In the genomic region with DNA sequence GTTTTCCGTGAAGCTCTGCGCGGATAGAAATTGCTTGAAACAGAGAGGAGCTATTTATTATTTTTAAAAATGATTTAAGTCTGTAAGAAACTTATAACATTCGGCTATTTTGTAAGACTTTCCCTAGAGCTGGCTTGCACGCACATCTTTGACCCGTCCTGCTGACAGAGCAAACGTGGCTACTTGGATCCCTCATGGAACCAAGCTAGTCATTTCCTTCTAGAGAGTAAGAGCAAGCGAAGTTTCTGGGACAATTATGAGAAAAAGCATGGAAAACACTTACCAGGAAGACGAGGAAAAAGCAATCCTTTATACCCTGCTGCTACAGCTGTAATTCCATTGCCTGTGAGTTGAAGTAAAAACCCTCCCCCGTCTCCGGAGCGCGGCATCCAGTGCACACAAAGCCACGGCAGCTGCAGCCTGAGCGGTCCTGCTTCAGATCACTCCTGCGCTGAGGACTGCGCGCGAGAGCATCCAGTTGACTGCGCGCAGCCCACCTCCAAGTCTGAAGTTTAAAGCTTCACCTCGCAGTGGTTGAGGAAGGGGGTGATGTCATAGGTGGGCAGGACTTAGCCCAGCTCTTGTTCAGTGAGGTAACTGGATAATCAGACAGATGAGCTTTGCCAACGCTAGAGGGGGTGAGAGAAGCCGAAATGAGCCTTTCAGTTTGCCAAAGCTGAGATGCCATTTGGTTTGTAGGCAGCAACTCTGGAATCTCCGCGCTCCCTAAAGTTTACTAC, we compare ENCODE assay signal across 8 mouse cellular contexts. TPM values are rescaled to one million over a fixed set of nuclear protein-coding genes. Genes with fewer than 3 reads are reported as not detected.
DNase-seq lines count a peak whose midpoint lies in the region; ATAC-seq and TF ChIP-seq lines count a peak whose summit lies in the region.

A gene (minus strand): TSS at position 507 of the 740 bp plus-strand sequence.

- H3K36me3 ChIP-seq in hindbrain, embryonic 10.5 days = no peaks in the 10 kb centered on the region
- H3K36me3 ChIP-seq in lung, embryonic 14.5 days (ENCODE audit: insufficient read depth) = no peaks in the 10 kb centered on the region

- peaks cover 26% of the 10 kb centered on the region for H3K4me1 ChIP-seq in hindbrain, embryonic 10.5 days (replicated peaks)
- no peaks in the 10 kb centered on the region; the same call in 1 of the 2 replicates for H3K4me1 ChIP-seq in lung, embryonic 14.5 days (ENCODE audit: insufficient read depth)

- in situ Hi-C loops in Patski (cut with MboI; ENCODE audit: low pct_unique_long_range_greater_than_20kb) = loop anchor here (5.0 to 10.0 kb wide), 2 partner anchors 724 to 1581 kb away; no protein-coding TSS in a partner anchor

- no peaks in the 10 kb centered on the region for H3K9me3 ChIP-seq in hindbrain, embryonic 10.5 days
- H3K9me3 ChIP-seq in lung, embryonic 14.5 days (ENCODE audit: low read depth, low read length) = no peaks in the 10 kb centered on the region

- H3K27me3 ChIP-seq in Patski = no peaks in the 10 kb centered on the region
- no peaks in the 10 kb centered on the region for H3K27me3 ChIP-seq in hindbrain, embryonic 10.5 days (ENCODE audit: insufficient read depth, poor library complexity, severe bottlenecking)
- H3K27me3 ChIP-seq in lung, embryonic 14.5 days (ENCODE audit: insufficient read depth, low read length) = no peaks in the 10 kb centered on the region

- POLR2A ChIA-PET in Patski (lab: Charles Lee) = interaction anchor here (0.6 kb wide), 1 partner anchor 362 kb away, joined by 3 read pairs; no protein-coding TSS in a partner anchor

- peak within 1 kb of the TSS; percentile 89 for H3K27ac ChIP-seq in hindbrain, embryonic 10.5 days
- peak within 1 kb of the TSS; percentile 48; the same call in 1 of the 2 replicates for H3K27ac ChIP-seq in lung, embryonic 14.5 days (ENCODE audit: low read depth)

- H3K4me3 ChIP-seq in hindbrain, embryonic 10.5 days = peak within 1 kb of the TSS; percentile 66
- H3K4me3 ChIP-seq in lung, embryonic 14.5 days (ENCODE audit: low read depth, low read length) = peak within 1 kb of the TSS; percentile 45

- CTCF ChIA-PET in Patski (lab: Charles Lee) = interaction anchor here (0.8 to 2.9 kb wide), 15 partner anchors 10 to 1584 kb away, joined by 3 to 14 read pairs (median 4); no protein-coding TSS in a partner anchor

- peak within 1 kb of the TSS; percentile 70 for H3K4me2 ChIP-seq in lung, embryonic 14.5 days

- DNase-seq in Patski (ENCODE audit: low read depth, low spot score) = peak; percentile 82
- DNase-seq in cerebellum, adult 9-10 months = peak; percentile 98
- peak; percentile 96 to 98 for DNase-seq in frontal cortex, adult 2 months (ENCODE audit: extremely low spot score in 1 of 2, low spot score in 1 of 2)
- DNase-seq in hindbrain, embryonic 10.5 days (ENCODE audit: low spot score) = peak; percentile 91
- DNase-seq in layer of hippocampus, adult 9-10 months (ENCODE audit: low spot score) = peak; percentile 94
- DNase-seq in lung, embryonic 14.5 days = peak; percentile 97
- DNase-seq in ovary, postnatal 10 days (ENCODE audit: low spot score) = peak; percentile 58
- DNase-seq in urinary bladder, adult 18-20 months (ENCODE audit: low spot score in 2 of 2) = peak; percentile 75 to 83

- ATAC-seq in Patski = peak; percentile 99
- peak; percentile 99 for ATAC-seq in lung, embryonic 14.5 days (ENCODE audit: insufficient read depth)

- peak; percentile 96 for TF ChIP-seq CTCF in Patski (IDR thresholded peaks at IDR 0.05)
- TF ChIP-seq CTCF in lung, embryonic 14.5 days (IDR thresholded peaks at IDR 0.05; ENCODE audit: low read depth) = peak; percentile 85

- H3K9ac ChIP-seq in lung, embryonic 14.5 days = peak within 1 kb of the TSS; percentile 63

- WGBS in hindbrain, embryonic 10.5 days = 2% methylated on average over 26 of the region's 26 CpGs
- WGBS in lung, embryonic 14.5 days = under 1% methylated on average over 26 of the region's 26 CpGs

RNA-seq across cellular contexts. Expression of the gene that starts here (rescaled TPM):
- polyA plus RNA-seq in Patski (2021) = 11.8 TPM
- polyA plus RNA-seq in frontal cortex, adult 2 months (2012; rRNA removed) = 6.8 and 8.4 TPM in 2 replicates
- 35.8 and 42.4 TPM in 2 replicates for polyA plus RNA-seq in hindbrain, embryonic 10.5 days (2016; fragmentation: Nextera tagmentation; extraction: Ambion mirVana)
- 10.2 and 13.7 TPM in 2 replicates for polyA plus RNA-seq in lung, embryonic 14.5 days (2014; fragmentation: Nextera tagmentation; extraction: Ambion mirVana)

Comparison
In these comparisons a context has a peak if more than half of its experiments do, and no peak if none do; other contexts are left out.
1. Peak in every context shown above with its lines: DNase-seq, ATAC-seq, H3K4me3 ChIP-seq and H3K27ac ChIP-seq.